Mouse (Mus musculus) ES-E14 (cell line): Measurements from ENCODE around the gene 1700013H16Rik. TPM values are rescaled to one million over a fixed set of nuclear protein-coding genes. Genes with fewer than 3 reads are reported as not detected.

ENCODE experiments used
- DNase-seq: peaks from one replicate; pipeline ENCODE4 v3.0.0-alpha.2; 2013; ENCODE audit warnings: low read depth, low spot score
- H3K27ac ChIP-seq: 2 replicates; pipeline ENCODE4 v1.5.1; 2012; ENCODE audit warnings: low read depth, mild to moderate bottlenecking, low read length, moderate library complexity, mixed read lengths; ENCODE audit not compliant: poor library complexity, insufficient read depth, severe bottlenecking
- H3K36me3 ChIP-seq: 2 replicates; pipeline ENCODE4 v1.6.1; 2012; ENCODE audit warnings: mild to moderate bottlenecking, low read length, moderate library complexity, mixed read lengths; ENCODE audit not compliant: control insufficient read depth, poor library complexity, insufficient read depth, severe bottlenecking
- H3K4me1 ChIP-seq, 2 experiments: fragments of 150-350 bp in 1 of 2; sonication (generic) in 1 of 2; 2 replicates each; pipeline ENCODE4 v1.6.1; 2012; ENCODE audit warnings: low read length in 2 of 2, mild to moderate bottlenecking in 1 of 2, mixed read lengths in 1 of 2; ENCODE audit not compliant: control insufficient read depth in 2 of 2, insufficient read depth in 2 of 2, poor library complexity in 1 of 2
- H3K4me3 ChIP-seq, 2 experiments: fragments of 150-350 bp in 1 of 2; sonication (generic) in 1 of 2; 2 replicates each; pipeline ENCODE4 v1.5.1; 2012; ENCODE audit warnings: low read length in 2 of 2, low read depth in 1 of 2, mild to moderate bottlenecking in 1 of 2, mixed read lengths in 1 of 2; ENCODE audit not compliant: insufficient read depth in 1 of 2, poor library complexity in 1 of 2, severe bottlenecking in 1 of 2
- H3K9ac ChIP-seq: 2 replicates; pipeline ENCODE4 v1.6.1; 2012; ENCODE audit warnings: low read depth, mild to moderate bottlenecking, low read length, mixed read lengths; ENCODE audit not compliant: poor library complexity, insufficient read depth, severe bottlenecking
- H3K9me3 ChIP-seq: fragments of 150-350 bp; sonication (generic); 2 replicates; pipeline ENCODE4 v1.6.1; 2012; ENCODE audit warnings: low read depth, mild to moderate bottlenecking, low read length; ENCODE audit not compliant: control insufficient read depth, insufficient read depth
- CHD2 ChIP-seq: IDR thresholded peaks from 2 replicates; pipeline ENCODE4 v1.6.1; 2014; ENCODE audit warnings: mild to moderate bottlenecking, low read depth, low read length, inconsistent platforms
- HCFC1 ChIP-seq: IDR thresholded peaks from 2 replicates; pipeline ENCODE4 v1.6.1; 2012; ENCODE audit warnings: low read length, inconsistent platforms, borderline replicate concordance; ENCODE audit not compliant: insufficient read depth
- MAFK ChIP-seq: IDR thresholded peaks from 2 replicates; pipeline ENCODE4 v1.6.1; 2014; ENCODE audit warnings: mild to moderate bottlenecking, low read depth, low read length, inconsistent platforms; ENCODE audit not compliant: insufficient read depth
- ZC3H11A ChIP-seq: IDR thresholded peaks from 2 replicates; pipeline ENCODE4 v1.6.1; 2012; ENCODE audit warnings: low read depth, mild to moderate bottlenecking, inconsistent platforms, low read length, borderline replicate concordance
- ZNF384 ChIP-seq: IDR thresholded peaks from 2 replicates; pipeline ENCODE4 v1.6.1; 2012; ENCODE audit warnings: low read depth, low read length, inconsistent platforms
- in situ Hi-C, 2 experiments: fragments of 600-800 bp; cut with MboI; formaldehyde crosslinking; loops; one replicate each; pipeline ENCODE4 v1.15.1; 2025; ENCODE audit warnings: low sequenced_read_pairs in 2 of 2, inconsistent platforms in 1 of 2; ENCODE audit not compliant: unreplicated experiment in 2 of 2
- total RNA-seq: library from RNA; depleted of rRNA; stranded (reverse); fragments of 300-350 nt; gene quantifications from 2 replicates; pipeline ENCODE4 v1.2.3, GENCODE M21; 2012; rRNA removed

The 1700013H16Rik gene
- total RNA-seq, 1 experiment: 10.1 TPM

GRCm38 (mm10) chrX:53699225-53699624 lies 58.4 kb downstream of the 1700013H16Rik start:
- Histone ChIP-seq H3K27ac (no peak overlapping the region), H3K4me3 (no peak overlapping the region), H3K4me1 (no peaks in the 10 kb centered on the region), H3K36me3 (no peaks in the 10 kb centered on the region), H3K9ac (no peak overlapping the region), H3K9me3 (no peaks in the 10 kb centered on the region)
- TF ChIP-seq ZC3H11A (no peak), ZNF384 (no peak), MAFK (no peak), CHD2 (no peak), HCFC1 (no peak)
- DNase-seq: no peak
- in situ Hi-C loops: no loop called here

- Histone ChIP-seq H3K27ac (no peak overlapping the region), H3K36me3 (no peaks in the 10 kb centered on the region), H3K9me3 (no peaks in the 10 kb centered on the region), H3K4me1 (no peaks in the 10 kb centered on the region), H3K9ac (no peak overlapping the region), H3K4me3 (no peak overlapping the region)
- TF ChIP-seq MAFK: no peak
- in situ Hi-C loops: no loop called here
- DNase-seq: no peak
Measured at GRCm38 (mm10) chrX:53694008-53694777, 63.4 kb downstream of the 1700013H16Rik start.

GRCm38 (mm10) chrX:53693141-53693540 lies 64.5 kb downstream of the 1700013H16Rik start:
- Histone ChIP-seq H3K9ac (no peak overlapping the region), H3K36me3 (no peaks in the 10 kb centered on the region), H3K9me3 (no peaks in the 10 kb centered on the region), H3K4me1 (no peaks in the 10 kb centered on the region), H3K4me3 (no peak overlapping the region), H3K27ac (no peak overlapping the region)
- in situ Hi-C loops: no loop called here
- DNase-seq: no peak
- TF ChIP-seq CHD2 (no peak), ZC3H11A (no peak)

Other genes with a start within 250 kb of the 1700013H16Rik start
- 1.7 TPM in 1 of 2 replicates, not detected in the other for gene Rtl8c, start 149.8 kb downstream of the 1700013H16Rik start, total RNA-seq
- not detected in 2 replicates for gene Gm14597, start 148.9 kb downstream of the 1700013H16Rik start, total RNA-seq
- 4.9 and 11.9 TPM in 2 replicates for gene Rtl8a, start 114.1 kb downstream of the 1700013H16Rik start, total RNA-seq
- gene Rtl8b, start 87.4 kb downstream of the 1700013H16Rik start, total RNA-seq: 6.5 and 11.7 TPM in 2 replicates
- 2.2 and 4.4 TPM in 2 replicates for gene 4930502E18Rik, start 33.0 kb downstream of the 1700013H16Rik start, total RNA-seq
- 0.74 and 4.4 TPM in 2 replicates for gene Zfp36l3, start 18.6 kb upstream of the 1700013H16Rik start, total RNA-seq
- gene Xlr, start 39.9 kb upstream of the 1700013H16Rik start, total RNA-seq: 0.45 TPM in 1 of 2 replicates, not detected in the other